Mouse (Mus musculus): Measurements from ENCODE around the gene Prr5.

DNA sequence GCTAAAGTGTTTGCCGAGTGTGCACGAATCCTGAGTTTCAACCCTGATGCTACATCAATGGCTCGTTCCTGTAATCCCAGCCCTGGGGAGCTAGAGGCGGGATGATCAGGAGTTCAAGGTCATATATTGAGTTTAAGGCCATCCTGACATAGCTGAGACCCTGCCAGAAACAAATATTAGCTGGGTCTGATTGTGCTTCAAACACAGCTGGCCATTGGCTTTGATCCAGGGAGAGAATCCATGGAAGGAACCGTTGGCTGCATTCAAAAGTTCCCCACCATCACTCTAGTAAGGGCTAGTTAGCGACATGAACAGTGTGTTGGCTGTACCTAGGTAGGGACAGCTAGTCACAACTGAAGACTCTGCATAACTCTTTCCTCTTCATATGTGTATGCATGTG is 19.9 kb downstream of the Prr5 start:
- no peak for TF ChIP-seq POLR2A (IDR thresholded peaks at IDR 0.05; ENCODE audit: low read depth, low read length)
- TF ChIP-seq CTCF (IDR thresholded peaks at IDR 0.05; ENCODE audit: extremely low read depth, insufficient read depth, insufficient read length, insufficient replicate concordance): no peak
